Mouse (Mus musculus) G1E (cell line): ENCODE data around the gene Coro2b.

Source experiments
- CTCF ChIP-seq: IDR thresholded peaks from 2 replicates; pipeline ENCODE4 v1.5.1; 2012; ENCODE audit warnings: low read depth, low read length, inconsistent platforms, mixed read lengths
- GATA1 ChIP-seq: IDR thresholded peaks from 2 replicates; pipeline ENCODE4 v1.6.1; 2012; ENCODE audit warnings: borderline replicate concordance, low read length, inconsistent platforms, mixed read lengths
- GATA2 ChIP-seq: IDR thresholded peaks from 2 replicates; pipeline ENCODE4 v1.6.1; 2012; ENCODE audit warnings: low read depth, low read length, inconsistent platforms, borderline replicate concordance
- POLR2AphosphoS5 ChIP-seq: IDR thresholded peaks from 2 replicates; pipeline ENCODE4 v1.6.1; 2012; ENCODE audit warnings: low read depth, low read length, inconsistent platforms; ENCODE audit not compliant: insufficient replicate concordance
- TAL1 ChIP-seq: conservative IDR thresholded peaks from 2 replicates; pipeline ENCODE4 v1.6.1; 2012; ENCODE audit warnings: low read depth, low read length, inconsistent platforms, mixed read lengths

DNA sequence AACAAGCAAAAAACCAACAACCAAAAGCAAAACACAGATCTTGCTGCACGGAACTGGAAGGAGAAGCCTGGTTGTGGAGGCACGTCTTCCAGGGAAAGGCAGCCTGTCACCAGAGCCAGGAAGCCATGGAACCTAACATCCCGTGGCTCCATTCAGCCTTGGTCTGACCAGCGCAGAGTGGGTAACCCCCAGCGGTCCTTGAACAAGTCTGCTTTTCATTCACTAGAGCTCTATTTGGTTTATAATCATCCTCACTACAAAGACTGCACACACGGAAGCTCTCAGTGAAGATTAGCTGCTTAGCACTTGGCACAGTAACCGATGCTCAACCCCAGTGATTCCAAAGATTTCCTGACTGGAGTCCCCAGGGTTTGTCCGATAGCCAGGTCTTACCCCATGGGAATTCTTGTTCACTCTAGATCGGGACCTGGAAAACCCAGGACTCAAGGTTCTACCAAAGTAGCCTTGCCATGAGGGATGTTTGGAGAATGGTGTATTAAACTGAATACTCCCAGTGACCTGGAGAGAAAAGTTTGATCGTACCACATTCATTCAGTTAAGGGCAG lies 154.2 kb downstream of the Coro2b start:
- no peak for TF ChIP-seq CTCF
- no peak for TF ChIP-seq TAL1
- no peak for TF ChIP-seq POLR2AphosphoS5
- TF ChIP-seq GATA1 = no peak
- no peak for TF ChIP-seq GATA2
